Mouse (Mus musculus): ENCODE results near the gene Cav1. TPM values are rescaled to one million over a fixed set of nuclear protein-coding genes. Genes with fewer than 3 reads are reported as not detected.

The Cav1 gene
- total RNA-seq (2022): 10 to 100 TPM; 16.8 to 17.9 (median 16.9) TPM

- peak; percentile 31 to 65 for DNase-seq (ENCODE audit: low spot score in 2 of 2)
These were observed at the start of gene Cav1 for GRCm38 (mm10) chr6:17305954-17306601. TSS of gene Cav1 (plus strand) at chr6:17306335.

- no peak for DNase-seq (ENCODE audit: low spot score in 2 of 2)
These were observed 48.0 kb upstream of the Cav1 start for GRCm38 (mm10) chr6:17258142-17258541.

GRCm38 (mm10) chr6:17258911-17259310 is 47.2 kb upstream of the Cav1 start:
- DNase-seq (ENCODE audit: low spot score in 2 of 2): no peak

- DNase-seq (ENCODE audit: low spot score in 2 of 2): no peak
These were observed 43.3 kb upstream of the Cav1 start for GRCm38 (mm10) chr6:17262786-17263185.

- no peak for DNase-seq (ENCODE audit: low spot score in 2 of 2)
These were observed 41.1 kb upstream of the Cav1 start for GRCm38 (mm10) chr6:17265043-17265442.

GRCm38 (mm10) chr6:17266466-17266865 is 39.7 kb upstream of the Cav1 start:
- DNase-seq (ENCODE audit: low spot score in 2 of 2): no peak

- DNase-seq (ENCODE audit: low spot score in 2 of 2): no peak
These were observed 27.8 kb upstream of the Cav1 start for GRCm38 (mm10) chr6:17278366-17278765.

- DNase-seq (ENCODE audit: low spot score in 2 of 2): peak; percentile 25 to 59
These were observed 25.0 kb upstream of the Cav1 start, which contains the start of gene Cav2 for GRCm38 (mm10) chr6:17280939-17281756. TSS of gene Cav2 (plus strand) at chr6:17281185.

GRCm38 (mm10) chr6:17281757-17282092 is 24.4 kb upstream of the Cav1 start:
- no peak for DNase-seq (ENCODE audit: low spot score in 2 of 2)

GRCm38 (mm10) chr6:17282159-17282558 is 24.0 kb upstream of the Cav1 start:
- DNase-seq (ENCODE audit: low spot score in 2 of 2): no peak

- no peak for DNase-seq (ENCODE audit: low spot score in 2 of 2)
These were observed 22.3 kb upstream of the Cav1 start for GRCm38 (mm10) chr6:17283834-17284233.

- DNase-seq (ENCODE audit: low spot score in 2 of 2): no peak
These were observed 19.8 kb upstream of the Cav1 start for GRCm38 (mm10) chr6:17286381-17286780.

- DNase-seq (ENCODE audit: low spot score in 2 of 2): no peak
These were observed 11.0 kb upstream of the Cav1 start for GRCm38 (mm10) chr6:17295116-17295515.

- DNase-seq (ENCODE audit: low spot score in 2 of 2): no peak
These were observed 629 bp downstream of the Cav1 start for GRCm38 (mm10) chr6:17306602-17307325.

GRCm38 (mm10) chr6:17307461-17308115 is 1.5 kb downstream of the Cav1 start:
- DNase-seq (ENCODE audit: low spot score in 2 of 2): peak; percentile 12 to 21

GRCm38 (mm10) chr6:17308661-17309060 is 2.5 kb downstream of the Cav1 start:
- no peak for DNase-seq (ENCODE audit: low spot score in 2 of 2)

- DNase-seq (ENCODE audit: low spot score in 2 of 2): peak in 1 of 2 experiments; percentile 14
These were observed 3.1 kb downstream of the Cav1 start for GRCm38 (mm10) chr6:17309260-17309659.

- no peak for DNase-seq (ENCODE audit: low spot score in 2 of 2)
These were observed 8.1 kb downstream of the Cav1 start for GRCm38 (mm10) chr6:17314241-17314640.

GRCm38 (mm10) chr6:17314659-17315616 is 8.8 kb downstream of the Cav1 start:
- DNase-seq (ENCODE audit: low spot score in 2 of 2): no peak

All from left cerebral cortex, adult 8-10 months (tissue).